Mouse (Mus musculus) MEL (cell line): ENCODE data around the gene Ccn2.

ENCODE experiments used
- BHLHE40 ChIP-seq: IDR thresholded peaks from 2 replicates; pipeline ENCODE4 v1.6.1; 2012; ENCODE audit warnings: low read depth, mild to moderate bottlenecking, inconsistent platforms, low read length, improper control_type of control experiment, borderline replicate concordance
- CHD2 ChIP-seq: IDR thresholded peaks from 2 replicates; pipeline ENCODE4 v1.6.1; 2011; ENCODE audit warnings: low read length, improper control_type of control experiment
- CTCF ChIP-seq, 3 experiments: IDR thresholded peaks in 2 of 3; conservative IDR thresholded peaks in 1 of 3; 2 replicates each; pipeline ENCODE4 v1.5.1; 2011 to 2012; ENCODE audit warnings: low read length in 3 of 3, low read depth in 2 of 3, mild to moderate bottlenecking in 2 of 3, improper control_type of control experiment in 1 of 3, inconsistent platforms in 1 of 3, mixed read lengths in 1 of 3, moderate library complexity in 1 of 3; ENCODE audit not compliant: control insufficient read depth in 1 of 3, insufficient read depth in 1 of 3, poor library complexity in 1 of 3, severe bottlenecking in 1 of 3
- EP300 ChIP-seq, 2 experiments: IDR thresholded peaks; 2 replicates each; pipeline ENCODE4 v1.6.1; 2011; ENCODE audit warnings: improper control_type of control experiment in 2 of 2, low read length in 2 of 2, low read depth in 1 of 2, mild to moderate bottlenecking in 1 of 2
- GATA1 ChIP-seq: IDR thresholded peaks from 2 replicates; pipeline ENCODE4 v1.6.1; 2011; ENCODE audit warnings: low read depth, low read length, improper control_type of control experiment
- MEF2A ChIP-seq: IDR thresholded peaks from 2 replicates; pipeline ENCODE4 v1.6.1; 2014; ENCODE audit warnings: low read depth, mild to moderate bottlenecking, inconsistent platforms, low read length, improper control_type of control experiment; ENCODE audit not compliant: poor library complexity, insufficient replicate concordance, severe bottlenecking; ENCODE audit errors: extremely low read depth
- MYC ChIP-seq: IDR thresholded peaks from 2 replicates; pipeline ENCODE4 v1.6.1; 2011; ENCODE audit warnings: low read depth, mild to moderate bottlenecking, low read length, improper control_type of control experiment, moderate library complexity
- POLR2A ChIP-seq, 2 experiments: IDR thresholded peaks; 2 replicates each; pipeline ENCODE4 v1.6.1; 2011 to 2012; ENCODE audit warnings: low read length in 2 of 2, mild to moderate bottlenecking in 2 of 2, control low read depth in 1 of 2, improper control_type of control experiment in 1 of 2, low read depth in 1 of 2, moderate library complexity in 1 of 2; ENCODE audit not compliant: control insufficient read depth in 1 of 2, insufficient read depth in 1 of 2, poor library complexity in 1 of 2
- TAL1 ChIP-seq: IDR thresholded peaks from 2 replicates; pipeline ENCODE4 v1.6.1; 2012; ENCODE audit warnings: mild to moderate bottlenecking, inconsistent platforms, low read length, moderate library complexity, mixed read lengths
- ZKSCAN1 ChIP-seq: IDR thresholded peaks from 2 replicates; pipeline ENCODE4 v1.6.1; 2012; ENCODE audit warnings: low read depth, mild to moderate bottlenecking, inconsistent platforms, low read length, improper control_type of control experiment, moderate library complexity
- ZNF384 ChIP-seq: IDR thresholded peaks from 2 replicates; pipeline ENCODE4 v1.6.1; 2012; ENCODE audit warnings: low read depth, mild to moderate bottlenecking, inconsistent platforms, low read length, improper control_type of control experiment

DNA sequence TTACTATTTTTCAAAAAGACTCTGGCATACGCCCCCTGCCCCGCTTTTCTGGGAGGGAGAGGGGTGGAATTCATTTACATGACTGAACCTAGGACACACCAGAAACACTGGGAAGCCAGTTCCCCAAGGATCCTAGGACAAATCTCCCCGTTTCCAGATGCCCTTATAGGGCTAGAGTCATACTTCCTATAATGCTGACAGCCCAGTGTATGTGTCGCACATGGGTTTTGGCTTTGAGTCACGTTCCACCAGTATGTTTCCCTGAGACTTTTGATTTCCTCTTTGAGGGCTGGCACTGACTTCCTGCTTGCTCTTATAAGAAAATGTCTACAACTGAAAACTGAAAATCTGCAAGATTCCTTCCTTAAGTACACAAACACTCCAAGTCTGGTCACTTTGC, 3.5 kb upstream of the Ccn2 start:
- TF ChIP-seq ZKSCAN1 (no peak), EP300 (IDR thresholded peaks at IDR 0.05; ENCODE audit: low read depth in 1 of 2, low read length in 2 of 2) (no peak), CTCF (IDR thresholded peaks at IDR 0.05 in 2 of 3, conservative IDR thresholded peaks at IDR 0.05 in 1 of 3; ENCODE audit: control insufficient read depth in 1 of 3, insufficient read depth in 1 of 3, low read depth in 2 of 3, low read length in 3 of 3, poor library complexity in 1 of 3, severe bottlenecking in 1 of 3) (no peak), MYC (no peak), CHD2 (no peak), GATA1 (no peak), POLR2A (IDR thresholded peaks at IDR 0.05; ENCODE audit: control insufficient read depth in 1 of 2, insufficient read depth in 1 of 2, low read depth in 1 of 2, low read length in 2 of 2, poor library complexity in 1 of 2) (no peak), TAL1 (no peak), MEF2A (no peak), ZNF384 (no peak), BHLHE40 (no peak; the same call in 1 of the 2 replicates)
